Mouse (Mus musculus): Measurements from ENCODE around the gene Txndc5.

Txndc5 gene

GRCm38 (mm10) chr13:38526116-38526515, 2.5 kb downstream of the Txndc5 start:
- no peak for DNase-seq (ENCODE audit: low spot score)

- no peak for DNase-seq (ENCODE audit: low spot score)
Measured at GRCm38 (mm10) chr13:38525261-38525660, 3.4 kb downstream of the Txndc5 start.

- DNase-seq (ENCODE audit: low spot score) = no peak
Measured at GRCm38 (mm10) chr13:38523231-38523630, 5.4 kb downstream of the Txndc5 start.

GRCm38 (mm10) chr13:38522056-38522654, 6.5 kb downstream of the Txndc5 start:
- peak; percentile 46 for DNase-seq (ENCODE audit: low spot score)

GRCm38 (mm10) chr13:38520299-38520698, 8.3 kb downstream of the Txndc5 start:
- no peak for DNase-seq (ENCODE audit: low spot score)

- no peak for DNase-seq (ENCODE audit: low spot score)
Measured at GRCm38 (mm10) chr13:38516582-38516981, 12.0 kb downstream of the Txndc5 start.

- DNase-seq (ENCODE audit: low spot score) = no peak
Measured at GRCm38 (mm10) chr13:38515845-38516244, 12.8 kb downstream of the Txndc5 start.

- DNase-seq (ENCODE audit: low spot score) = peak; percentile 39
Measured at GRCm38 (mm10) chr13:38515431-38515830, 13.2 kb downstream of the Txndc5 start.

GRCm38 (mm10) chr13:38513921-38514320, 14.7 kb downstream of the Txndc5 start:
- no peak for DNase-seq (ENCODE audit: low spot score)

- DNase-seq (ENCODE audit: low spot score) = peak; percentile 31
Measured at GRCm38 (mm10) chr13:38511979-38512378, 16.6 kb downstream of the Txndc5 start.

GRCm38 (mm10) chr13:38509681-38510341, 18.8 kb downstream of the Txndc5 start:
- no peak for DNase-seq (ENCODE audit: low spot score)

- no peak for DNase-seq (ENCODE audit: low spot score)
Measured at GRCm38 (mm10) chr13:38506936-38507335, 21.7 kb downstream of the Txndc5 start.

- no peak for DNase-seq (ENCODE audit: low spot score)
Measured at GRCm38 (mm10) chr13:38506320-38506719, 22.3 kb downstream of the Txndc5 start.

- peak; percentile 62 for DNase-seq (ENCODE audit: low spot score)
Measured at GRCm38 (mm10) chr13:38503137-38503849, 25.3 kb downstream of the Txndc5 start.

- DNase-seq (ENCODE audit: low spot score) = no peak
Measured at GRCm38 (mm10) chr13:38501314-38501713, 27.3 kb downstream of the Txndc5 start.

- DNase-seq (ENCODE audit: low spot score) = no peak
Measured at GRCm38 (mm10) chr13:38496715-38497114, 31.9 kb downstream of the Txndc5 start.

- DNase-seq (ENCODE audit: low spot score) = no peak
Measured at GRCm38 (mm10) chr13:38486767-38487166, 41.9 kb downstream of the Txndc5 start.

GRCm38 (mm10) chr13:38484701-38485100, 43.9 kb downstream of the Txndc5 start:
- no peak for DNase-seq (ENCODE audit: low spot score)

- DNase-seq (ENCODE audit: low spot score) = no peak
Measured at GRCm38 (mm10) chr13:38481021-38481420, 47.6 kb downstream of the Txndc5 start.

- DNase-seq (ENCODE audit: low spot score) = no peak
Measured at GRCm38 (mm10) chr13:38476936-38477335, 51.7 kb downstream of the Txndc5 start.

- no peak for DNase-seq (ENCODE audit: low spot score)
Measured at GRCm38 (mm10) chr13:38473497-38473896, 55.1 kb downstream of the Txndc5 start.

- no peak for DNase-seq (ENCODE audit: low spot score)
Measured at GRCm38 (mm10) chr13:38472636-38473035, 56.0 kb downstream of the Txndc5 start.

GRCm38 (mm10) chr13:38470882-38471281, 57.7 kb downstream of the Txndc5 start:
- no peak for DNase-seq (ENCODE audit: low spot score)

All from lung, postnatal 25 days (tissue).